Mouse (Mus musculus): ENCODE results near the gene Crebbp. TPM values are rescaled to one million over a fixed set of nuclear protein-coding genes. Genes with fewer than 3 reads are reported as not detected.

Crebbp gene
- total RNA-seq, 1 experiment from 2014 or later, result 66.2 TPM

DNA sequence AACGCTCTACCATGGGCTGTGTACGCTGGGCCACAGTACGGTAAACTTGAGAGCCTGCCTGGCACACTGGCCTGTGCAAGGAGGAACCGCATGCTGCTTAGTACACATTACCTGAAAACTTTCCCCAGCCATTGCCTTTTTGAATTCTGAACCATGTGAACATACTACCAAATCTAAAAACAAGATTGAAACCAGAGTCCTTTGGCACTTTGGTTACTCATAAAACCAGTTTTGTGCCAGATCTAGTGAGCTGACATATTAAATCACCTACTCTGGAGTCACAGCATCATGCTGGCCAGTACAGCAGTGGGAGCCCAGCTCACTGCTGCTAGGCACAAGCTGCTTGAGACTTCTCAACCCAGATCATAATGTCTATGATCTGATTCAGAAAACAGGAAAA is 172.2 kb downstream of the Crebbp start:
- DNase-seq, result no peak

GRCm38 (mm10) chr16:4040206-4040605 is 173.6 kb downstream of the Crebbp start:
- DNase-seq, result no peak

- no peak for DNase-seq
Observed at GRCm38 (mm10) chr16:4037690-4038089, 176.1 kb downstream of the Crebbp start.

GRCm38 (mm10) chr16:4036807-4037206 is 177.0 kb downstream of the Crebbp start, which contains the start of gene Dnase1:
Gene Dnase1 (plus strand): TSS chr16:4036942.
- DNase-seq, result no peak

DNA sequence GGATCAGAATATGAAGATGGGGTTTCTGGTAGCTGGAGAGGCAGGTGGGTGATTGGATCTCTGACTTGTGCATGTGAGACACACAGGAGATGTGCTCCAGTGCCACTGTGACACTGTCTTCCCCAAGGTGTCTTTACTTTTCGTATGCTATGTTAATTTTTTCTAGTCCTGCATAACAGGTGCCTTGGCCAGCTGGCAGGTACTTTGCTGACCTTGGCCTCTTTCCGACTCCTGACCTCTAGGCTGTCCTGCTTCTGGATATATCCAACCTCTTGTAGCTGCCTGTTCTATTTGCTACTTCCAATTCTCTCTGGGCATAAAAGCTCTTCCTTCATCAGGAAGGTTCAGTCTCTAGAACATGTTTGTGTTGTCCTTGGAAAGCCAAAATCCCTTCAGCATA is 178.2 kb downstream of the Crebbp start:
- DNase-seq, result no peak

- no peak for DNase-seq
Observed at GRCm38 (mm10) chr16:4034476-4034875, 179.3 kb downstream of the Crebbp start.

DNA sequence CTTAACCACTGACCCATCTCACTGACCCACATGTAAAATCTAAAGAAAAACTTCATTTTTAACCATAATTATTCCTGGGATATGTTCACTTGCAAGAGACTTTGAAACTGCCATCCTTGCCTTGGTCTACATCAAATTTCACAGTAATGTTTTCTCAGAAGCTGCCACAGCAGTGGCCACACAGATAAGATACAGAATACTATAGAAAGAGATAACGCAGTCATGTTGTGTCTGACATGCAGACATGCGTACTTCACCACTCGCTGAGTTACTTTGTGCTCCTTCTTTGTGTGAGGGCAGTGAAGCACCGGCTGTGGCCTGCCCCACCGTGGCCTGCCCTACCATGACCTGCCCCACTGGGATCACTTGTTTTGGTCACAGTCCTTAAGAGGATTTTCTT is 179.8 kb downstream of the Crebbp start:
- no peak for DNase-seq

GRCm38 (mm10) chr16:4032341-4032748 is 181.5 kb downstream of the Crebbp start:
- DNase-seq, result peak; percentile 39

GRCm38 (mm10) chr16:4031441-4032274 is 182.1 kb downstream of the Crebbp start:
- DNase-seq, result no peak

Small RNA genes within 50 kb of the gene (microRNA-seq; reads per million reads assigned to microRNA genes)
- 0 reads per million in 2 experiments for gene Gm23413

Other genes starting within 250 kb of the Crebbp start
- 3.7 and 4.3 TPM in 2 replicates for gene Nlrc3, start 237.4 kb downstream of the Crebbp start, total RNA-seq (2021)
- 26.7 and 33.7 TPM in 2 replicates for gene Slx4, start 210.2 kb downstream of the Crebbp start, total RNA-seq (2021)
- not detected in 2 replicates for gene Dnase1, start 177.1 kb downstream of the Crebbp start, total RNA-seq (2021)
- gene Trap1, start 136.2 kb downstream of the Crebbp start, total RNA-seq (2021), result 209 TPM in 2 replicates
- 59.2 and 85.6 TPM in 2 replicates for gene Adcy9, start 206.5 kb upstream of the Crebbp start, total RNA-seq (2021)